Mouse (Mus musculus): ENCODE measurements around the gene Zfp428. TPM values are rescaled to one million over a fixed set of nuclear protein-coding genes. Genes with fewer than 3 reads are reported as not detected.

The Zfp428 gene
- total and polyA plus RNA-seq, 3 experiments: 12.4 to 16.4 TPM; not detected in 1

DNA sequence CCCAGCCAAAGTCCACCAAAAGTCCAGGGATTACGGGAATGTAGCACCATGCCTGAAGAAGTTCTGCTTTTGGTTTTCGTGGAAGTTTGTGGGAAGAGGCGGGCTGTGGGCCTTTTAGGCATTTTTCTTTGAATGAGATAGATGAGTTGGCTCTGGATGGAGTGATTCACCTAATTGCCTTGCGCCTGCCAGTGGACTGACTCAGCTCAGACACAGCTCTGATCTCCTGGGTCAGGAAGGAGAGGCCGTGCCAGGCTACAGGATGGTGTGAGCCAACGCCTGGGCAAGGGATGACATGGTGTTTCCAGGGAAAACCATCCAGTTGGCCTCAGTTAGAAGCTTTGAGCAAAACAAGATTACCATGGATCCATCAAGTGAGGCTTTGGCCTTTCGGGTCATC lies 36.5 kb upstream of the Zfp428 start (continued):
- TF ChIP-seq TCF12 (IDR thresholded peaks at IDR 0.05; ENCODE audit: low read depth, low read length): no peak
- TF ChIP-seq EP300 (IDR thresholded peaks at IDR 0.05; ENCODE audit: low read depth in 1 of 2, low read length in 2 of 2): no peak
- TF ChIP-seq NRF1 (IDR thresholded peaks at IDR 0.05; ENCODE audit: insufficient read depth, low read depth, low read length, poor library complexity, severe bottlenecking): no peak

DNA sequence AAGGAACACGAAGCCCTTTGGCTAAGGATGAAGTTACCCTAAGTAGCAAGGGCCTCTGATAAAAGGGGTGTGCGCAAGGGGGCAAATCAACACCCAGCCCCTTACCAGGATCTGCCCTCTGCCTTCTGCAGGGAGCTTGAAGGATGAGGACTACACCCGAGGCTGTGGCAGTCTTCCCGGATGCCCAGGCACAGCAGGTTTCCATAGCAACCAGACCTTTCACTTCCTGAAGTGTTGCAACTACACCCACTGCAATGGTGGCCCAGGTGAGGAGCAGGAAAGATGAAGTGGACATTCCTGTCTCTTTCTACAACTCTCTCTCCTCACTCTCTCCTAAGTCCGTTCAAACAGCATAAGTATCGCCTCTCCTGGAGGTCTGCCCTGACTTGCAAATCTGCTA lies 34.4 kb upstream of the Zfp428 start:
- H3K79me2 ChIP-seq (ENCODE audit: control insufficient read depth, insufficient read depth, low read length, poor library complexity): no peaks in the 10 kb centered on the region
- H3K9me3 ChIP-seq (replicated peaks; ENCODE audit: insufficient read depth, low read length): no peaks in the 10 kb centered on the region
- H3K36me3 ChIP-seq (ENCODE audit: control insufficient read depth in 1 of 2, insufficient read depth in 2 of 2, low read length in 2 of 2): no peaks in the 10 kb centered on the region
- H3K4me1 ChIP-seq (ENCODE audit: control insufficient read depth in 1 of 2, insufficient read depth in 2 of 2, low read length in 2 of 2): no peaks in the 10 kb centered on the region
- no peak overlapping the region for H3K27ac ChIP-seq (ENCODE audit: control insufficient read depth, low read depth, low read length)
- H3K4me3 ChIP-seq (ENCODE audit: control insufficient read depth in 1 of 2, insufficient read depth in 1 of 2, low read depth in 2 of 2, low read length in 2 of 2): no peak overlapping the region
- DNase-seq (ENCODE audit: low read depth, low spot score): no peak
- TF ChIP-seq POLR2AphosphoS2 (IDR thresholded peaks at IDR 0.05; ENCODE audit: low read length) (no peak), CHD2 (IDR thresholded peaks at IDR 0.05; ENCODE audit: low read length) (no peak), CTCF (IDR thresholded peaks at IDR 0.05 in 2 of 3, conservative IDR thresholded peaks at IDR 0.05 in 1 of 3; ENCODE audit: control insufficient read depth in 1 of 3, insufficient read depth in 1 of 3, low read depth in 2 of 3, low read length in 3 of 3, poor library complexity in 1 of 3, severe bottlenecking in 1 of 3) (no peak), TBP (IDR thresholded peaks at IDR 0.05; ENCODE audit: low read depth, low read length) (no peak), SIN3A (IDR thresholded peaks at IDR 0.05; ENCODE audit: low read length) (no peak), MAX (IDR thresholded peaks at IDR 0.05; ENCODE audit: low read length) (no peak), MXI1 (IDR thresholded peaks at IDR 0.05; ENCODE audit: low read depth, low read length) (no peak), E2F4 (IDR thresholded peaks at IDR 0.05; ENCODE audit: borderline replicate concordance, low read depth, low read length) (no peak), KAT2A (conservative IDR thresholded peaks at IDR 0.05; ENCODE audit: low read depth, low read length) (no peak), MYB (IDR thresholded peaks at IDR 0.05; ENCODE audit: low read depth, low read length) (no peak), TAL1 (IDR thresholded peaks at IDR 0.05; ENCODE audit: low read length) (no peak), ETS1 (IDR thresholded peaks at IDR 0.05; ENCODE audit: low read depth, low read length) (no peak), JUND (IDR thresholded peaks at IDR 0.05; ENCODE audit: low read depth, low read length) (no peak), ELF1 (IDR thresholded peaks at IDR 0.05; ENCODE audit: low read depth, low read length) (no peak), BHLHE40 (IDR thresholded peaks at IDR 0.05; ENCODE audit: borderline replicate concordance, low read depth, low read length) (no peak), RAD21 (IDR thresholded peaks at IDR 0.05; ENCODE audit: low read depth, low read length) (no peak), GABPA (IDR thresholded peaks at IDR 0.05; ENCODE audit: low read depth, low read length) (no peak), NELFE (IDR thresholded peaks at IDR 0.05; ENCODE audit: low read depth, low read length) (no peak), POLR2A (IDR thresholded peaks at IDR 0.05; ENCODE audit: control insufficient read depth in 1 of 2, insufficient read depth in 1 of 2, low read depth in 1 of 2, low read length in 2 of 2, poor library complexity in 1 of 2) (no peak), EP300 (IDR thresholded peaks at IDR 0.05; ENCODE audit: low read depth in 1 of 2, low read length in 2 of 2) (no peak)
- H3K27me3 ChIP-seq (ENCODE audit: control insufficient read depth in 1 of 2, insufficient read depth in 2 of 2, low read length in 2 of 2): no peaks in the 10 kb centered on the region
- H3K9ac ChIP-seq (ENCODE audit: control insufficient read depth, low read depth, low read length, poor library complexity, severe bottlenecking): no peak overlapping the region
